11 mouse cellular contexts compared by ENCODE assay signal in genomic region chr9:44131276-44131590, GRCm38 (mm10). TPM values are rescaled to one million over a fixed set of nuclear protein-coding genes. Genes with fewer than 3 reads are reported as not detected.
DNase-seq lines count a peak whose midpoint lies in the region; ATAC-seq and TF ChIP-seq lines count a peak whose summit lies in the region.
"Had no signal": no experiment of that assay in that cellular context is flagged by ENCODE, and none has a peak within 500 bp of the region (broad histone marks: within the 10 kb centered on the region; RNA-seq: fewer than 3 reads in every experiment).

No protein-coding gene starts in this region.

- no peak for TF ChIP-seq CTCF in lung, adult 2 months (IDR thresholded peaks at IDR 0.05; ENCODE audit: insufficient read depth, low read length)

- DNase-seq in heart, postnatal 10 days, result no peak
- DNase-seq in lung, adult 2 months, result no peak
- no peak for DNase-seq in lung, postnatal 10 days
- no peak for DNase-seq in left cerebral cortex, postnatal 10 days (ENCODE audit: extremely low spot score in 1 of 2, low spot score in 2 of 2)
- no peak for DNase-seq in ovary, postnatal 14 days (ENCODE audit: low spot score)
- DNase-seq: cerebellum, adult 8-10 months had no signal

- peaks cover 34% of the 10 kb centered on the region for H3K4me1 ChIP-seq in heart, embryonic 11.5 days (ENCODE audit: control insufficient read depth, insufficient read depth, low read length)
- H3K4me1 ChIP-seq in lung, adult 2 months (ENCODE audit: control insufficient read depth, insufficient read depth, low read length), result peaks cover 15% of the 10 kb centered on the region
- peaks cover 54% of the 10 kb centered on the region for H3K4me1 ChIP-seq in hindbrain, embryonic 13.5 days (replicated peaks)
- peaks cover 19% of the 10 kb centered on the region for H3K4me1 ChIP-seq in neural tube, embryonic 14.5 days (ENCODE audit: control insufficient read depth, insufficient read depth, low read length)

- whole genome bisulfite sequencing in heart, embryonic 11.5 days (ENCODE audit: insufficient replicate concordance), result 37% methylated on average over 7 of the region's 7 CpGs
- 44% methylated on average over 7 of the region's 7 CpGs for whole genome bisulfite sequencing in lung, adult 2 months
- WGBS in hindbrain, embryonic 13.5 days, result 39% methylated on average over 7 of the region's 7 CpGs
- WGBS in neural tube, embryonic 14.5 days, result 45% methylated on average over 7 of the region's 7 CpGs

- H3K27me3 ChIP-seq in heart, embryonic 11.5 days (ENCODE audit: control insufficient read depth, insufficient read depth, low read length), result no peaks in the 10 kb centered on the region
- H3K27me3 ChIP-seq in hindbrain, embryonic 13.5 days, result peaks cover 75% of the 10 kb centered on the region
- H3K27me3 ChIP-seq in neural tube, embryonic 14.5 days (ENCODE audit: control insufficient read depth, insufficient read depth, low read length), result peaks cover 29% of the 10 kb centered on the region

- no peaks in the 10 kb centered on the region for H3K36me3 ChIP-seq in heart, embryonic 11.5 days (ENCODE audit: control insufficient read depth, insufficient read depth, low read length)
- H3K36me3 ChIP-seq in hindbrain, embryonic 13.5 days, result no peaks in the 10 kb centered on the region
- no peaks in the 10 kb centered on the region for H3K36me3 ChIP-seq in neural tube, embryonic 14.5 days (ENCODE audit: control insufficient read depth, insufficient read depth, low read length)
- H3K36me3 ChIP-seq: liver, embryonic 15.5 days had no signal

- peak overlapping the region; percentile 86 for H3K4me2 ChIP-seq in heart, embryonic 11.5 days
- H3K4me2 ChIP-seq in hindbrain, embryonic 13.5 days, result no peak overlapping the region; the same call in 1 of the 2 replicates
- peak overlapping the region; percentile 6; the same call in 1 of the 2 replicates for H3K4me2 ChIP-seq in neural tube, embryonic 14.5 days (ENCODE audit: low read depth, low read length)

- peak overlapping the region; percentile 82 for H3K27ac ChIP-seq in heart, embryonic 11.5 days (ENCODE audit: low read depth, low read length)
- H3K27ac ChIP-seq in hindbrain, embryonic 13.5 days, result peak overlapping the region; percentile 66
- H3K27ac ChIP-seq in neural tube, embryonic 14.5 days (ENCODE audit: low read depth, low read length), result peak overlapping the region; percentile 34; the same call in 1 of the 2 replicates
- H3K27ac ChIP-seq: liver, embryonic 15.5 days had no signal

- H3K9me3 ChIP-seq in heart, embryonic 11.5 days (replicated peaks; ENCODE audit: control insufficient read depth, low read length), result no peaks in the 10 kb centered on the region
- no peaks in the 10 kb centered on the region for H3K9me3 ChIP-seq in hindbrain, embryonic 13.5 days
- no peaks in the 10 kb centered on the region for H3K9me3 ChIP-seq in neural tube, embryonic 14.5 days (ENCODE audit: control insufficient read depth, low read length)
- H3K9me3 ChIP-seq: liver, embryonic 15.5 days had no signal

- ATAC-seq in heart, embryonic 11.5 days (replicated peaks; ENCODE audit: insufficient number of reproducible peaks, low FRiP score, low TSS enrichment), result no peak
- ATAC-seq in hindbrain, embryonic 13.5 days (ENCODE audit: low FRiP score), result no peak
- ATAC-seq in neural tube, embryonic 14.5 days (ENCODE audit: low read depth), result no peak

- no peak overlapping the region for H3K4me3 ChIP-seq in heart, embryonic 11.5 days (ENCODE audit: low read depth, low read length)
- peak overlapping the region; percentile 26 for H3K4me3 ChIP-seq in lung, adult 2 months (replicated peaks; ENCODE audit: extremely low read depth, low read depth, low read length)
- no peak overlapping the region for H3K4me3 ChIP-seq in hindbrain, embryonic 13.5 days
- no peak overlapping the region for H3K4me3 ChIP-seq in neural tube, embryonic 14.5 days (ENCODE audit: low read depth, low read length)

- peak overlapping the region; percentile 81 for H3K9ac ChIP-seq in heart, embryonic 11.5 days (ENCODE audit: low read depth, low read length)
- peak overlapping the region; percentile 20; the same call in 1 of the 2 replicates for H3K9ac ChIP-seq in hindbrain, embryonic 13.5 days
- no peak overlapping the region for H3K9ac ChIP-seq in neural tube, embryonic 14.5 days (replicated peaks; ENCODE audit: low read depth, low read length)
- H3K9ac ChIP-seq: liver, embryonic 15.5 days had no signal

- TF ChIP-seq POLR2A in lung, adult 2 months (IDR thresholded peaks at IDR 0.05; ENCODE audit: borderline replicate concordance, extremely low read depth, low read depth, low read length), result no peak

- intact Hi-C loops in heart, postnatal 10 days (cut with DNase I), result no loop called here
- intact Hi-C loops in left cerebral cortex, postnatal 10 days (cut with DNase I), result loop anchor here (10.0 kb wide), 1 partner anchor 104 kb away; the partner anchor contains the start of gene Cbl

RNA-seq across cellular contexts. Expression of gene Mcam, which starts 3.0 kb away (rescaled TPM):
- polyA plus RNA-seq in heart, embryonic 11.5 days (2014; fragmentation: Nextera tagmentation; extraction: Ambion mirVana), result 86.2 and 105 TPM in 2 replicates
- total RNA-seq in heart, postnatal 10 days (2021), result 100 to 1,000 TPM; 147 to 156 TPM
- polyA plus RNA-seq in lung, adult 2 months (2012; rRNA removed), result 170 and 209 TPM in 2 replicates
- polyA plus RNA-seq in hindbrain, embryonic 13.5 days (2015; fragmentation: Nextera tagmentation; extraction: Ambion mirVana), result 13.1 and 14.0 TPM in 2 replicates
- polyA plus RNA-seq in neural tube, embryonic 14.5 days (2014; fragmentation: Nextera tagmentation; extraction: Ambion mirVana), result 9.0 and 23.0 TPM in 2 replicates
- 10 to 100 TPM; 19.2 to 22.2 TPM for total RNA-seq in left cerebral cortex, postnatal 10 days (2021)

RNA-seq across cellular contexts. Expression of gene Rnf26, which starts 17.9 kb away (rescaled TPM):
- 35.2 and 38.2 TPM in 2 replicates for polyA plus RNA-seq in heart, embryonic 11.5 days (2014; fragmentation: Nextera tagmentation; extraction: Ambion mirVana)
- 10 to 100 TPM; 18.1 TPM for total RNA-seq in heart, postnatal 10 days (2021)
- polyA plus RNA-seq in lung, adult 2 months (2012; rRNA removed), result 24.6 and 25.0 TPM in 2 replicates
- polyA plus RNA-seq in hindbrain, embryonic 13.5 days (2015; fragmentation: Nextera tagmentation; extraction: Ambion mirVana), result 27.9 and 29.2 TPM in 2 replicates
- 28.9 and 32.6 TPM in 2 replicates for polyA plus RNA-seq in neural tube, embryonic 14.5 days (2014; fragmentation: Nextera tagmentation; extraction: Ambion mirVana)
- total RNA-seq in left cerebral cortex, postnatal 10 days (2021), result 10 to 100 TPM; 30.1 to 33.4 TPM

RNA-seq across cellular contexts. Expression of gene Gm49380, which starts 17.9 kb away (rescaled TPM):
- polyA plus RNA-seq in heart, embryonic 11.5 days (2014; fragmentation: Nextera tagmentation; extraction: Ambion mirVana), result 0.28 TPM in 1 of 2 replicates, not detected in the other
- under 1 TPM; 0.10 to 0.12 TPM for total RNA-seq in heart, postnatal 10 days (2021)
- 0.27 TPM in 1 of 2 replicates, not detected in the other for polyA plus RNA-seq in lung, adult 2 months (2012; rRNA removed)
- 0.12 and 0.49 TPM in 2 replicates for polyA plus RNA-seq in hindbrain, embryonic 13.5 days (2015; fragmentation: Nextera tagmentation; extraction: Ambion mirVana)
- 0.08 and 0.10 TPM in 2 replicates for polyA plus RNA-seq in neural tube, embryonic 14.5 days (2014; fragmentation: Nextera tagmentation; extraction: Ambion mirVana)
- not detected for total RNA-seq in left cerebral cortex, postnatal 10 days (2021)
- polyA plus RNA-seq: large intestine, adult 2 months; liver, embryonic 15.5 days had no signal

RNA-seq across cellular contexts. Expression of gene C1qtnf5, which starts 24.2 kb away (rescaled TPM):
- 0.43 and 1.2 TPM in 2 replicates for polyA plus RNA-seq in heart, embryonic 11.5 days (2014; fragmentation: Nextera tagmentation; extraction: Ambion mirVana)
- total RNA-seq in heart, postnatal 10 days (2021), result 10 to 100 TPM; 15.5 to 21.3 TPM
- 29.0 and 31.0 TPM in 2 replicates for polyA plus RNA-seq in lung, adult 2 months (2012; rRNA removed)
- polyA plus RNA-seq in hindbrain, embryonic 13.5 days (2015; fragmentation: Nextera tagmentation; extraction: Ambion mirVana), result 3.2 and 5.3 TPM in 2 replicates
- polyA plus RNA-seq in neural tube, embryonic 14.5 days (2014; fragmentation: Nextera tagmentation; extraction: Ambion mirVana), result 6.7 and 8.0 TPM in 2 replicates
- total RNA-seq in left cerebral cortex, postnatal 10 days (2021), result 10 to 100 TPM; 11.2 to 12.1 TPM

RNA-seq across cellular contexts. Expression of gene Mfrp, which starts 29.7 kb away (rescaled TPM):
- polyA plus RNA-seq in heart, embryonic 11.5 days (2014; fragmentation: Nextera tagmentation; extraction: Ambion mirVana), result 0.16 TPM in 1 of 2 replicates, not detected in the other
- not detected for total RNA-seq in heart, postnatal 10 days (2021)
- 0.25 and 0.34 TPM in 2 replicates for polyA plus RNA-seq in lung, adult 2 months (2012; rRNA removed)
- 0.22 TPM in 1 of 2 replicates, not detected in the other for polyA plus RNA-seq in hindbrain, embryonic 13.5 days (2015; fragmentation: Nextera tagmentation; extraction: Ambion mirVana)
- not detected in 2 replicates for polyA plus RNA-seq in neural tube, embryonic 14.5 days (2014; fragmentation: Nextera tagmentation; extraction: Ambion mirVana)
- total RNA-seq in left cerebral cortex, postnatal 10 days (2021), result under 1 TPM in 1 of 2 experiments, not detected in 1; 0.17 TPM
- polyA plus RNA-seq: large intestine, adult 2 months; liver, embryonic 15.5 days had no signal
